Mouse (Mus musculus) CH12.LX (cell line): Measurements from ENCODE around the gene Kif28. TPM values are rescaled to one million over a fixed set of nuclear protein-coding genes. Genes with fewer than 3 reads are reported as not detected.

ENCODE experiments used
- DNase-seq: peaks from one replicate; pipeline ENCODE4 v3.0.0-alpha.2; 2013; ENCODE audit errors: extremely low read depth
- H3K27ac ChIP-seq: 2 replicates; pipeline ENCODE4 v1.5.1; 2012; ENCODE audit warnings: low read depth, mild to moderate bottlenecking, control low read depth, moderate library complexity; ENCODE audit not compliant: insufficient read depth
- H3K27me3 ChIP-seq: replicated peaks from 2 replicates; pipeline ENCODE3; 2012; ENCODE audit warnings: inconsistent platforms
- H3K36me3 ChIP-seq, 2 experiments: replicated peaks in 1 of 2; 2 replicates each; pipeline versions ENCODE3 to v1.6.1; 2012; ENCODE audit warnings: inconsistent platforms in 1 of 2, low read length in 1 of 2, mild to moderate bottlenecking in 1 of 2, mixed read lengths in 1 of 2, moderate library complexity in 1 of 2; ENCODE audit not compliant: control insufficient read depth in 1 of 2, insufficient read depth in 1 of 2
- H3K4me1 ChIP-seq, 2 experiments: 2 replicates each; pipeline ENCODE4 v1.6.1; 2012; ENCODE audit warnings: inconsistent platforms in 1 of 2, moderate library complexity in 1 of 2; ENCODE audit not compliant: insufficient read depth in 2 of 2, control insufficient read depth in 1 of 2
- H3K4me2 ChIP-seq: 2 replicates; pipeline ENCODE4 v1.6.1; 2012; ENCODE audit warnings: low read depth, mild to moderate bottlenecking, control low read depth; ENCODE audit not compliant: poor library complexity, insufficient read depth, severe bottlenecking
- H3K4me3 ChIP-seq, 3 experiments: fragments of 150-350 bp in 1 of 3; sonication (generic) in 1 of 3; replicated peaks in 1 of 3; 2 replicates each; pipeline versions ENCODE3 to v1.5.1; 2011 to 2012; ENCODE audit warnings: low read depth in 2 of 3, low read length in 2 of 3, mild to moderate bottlenecking in 2 of 3, moderate library complexity in 2 of 3, control low read depth in 1 of 3, improper control_type of control experiment in 1 of 3, inconsistent platforms in 1 of 3, mixed read lengths in 1 of 3; ENCODE audit not compliant: poor library complexity in 1 of 3
- H3K79me2 ChIP-seq: replicated peaks from 2 replicates; pipeline ENCODE4 v1.6.1; 2012; ENCODE audit warnings: mild to moderate bottlenecking, moderate library complexity; ENCODE audit not compliant: control insufficient read depth, poor library complexity, insufficient read depth, severe bottlenecking; ENCODE audit errors: extremely low read depth
- H3K9ac ChIP-seq: 2 replicates; pipeline ENCODE4 v1.6.1; 2012; ENCODE audit warnings: low read depth, mild to moderate bottlenecking, control low read depth, moderate library complexity; ENCODE audit not compliant: insufficient read depth
- H3K9me3 ChIP-seq: replicated peaks from 2 replicates; pipeline ENCODE3; 2012; ENCODE audit warnings: low read length, inconsistent platforms, mixed read lengths
- CTCF ChIP-seq, 2 experiments: IDR thresholded peaks in 1 of 2; conservative IDR thresholded peaks in 1 of 2; 2 replicates each; pipeline ENCODE4 v1.5.1; 2011 to 2012; ENCODE audit warnings: low read depth in 2 of 2, low read length in 2 of 2, improper control_type of control experiment in 1 of 2, inconsistent platforms in 1 of 2, mild to moderate bottlenecking in 1 of 2, moderate library complexity in 1 of 2
- EP300 ChIP-seq: IDR thresholded peaks from 2 replicates; pipeline ENCODE4 v1.6.1; 2011; ENCODE audit warnings: low read length, improper control_type of control experiment
- ETS1 ChIP-seq: conservative IDR thresholded peaks from 2 replicates; pipeline ENCODE4 v1.6.1; 2012; ENCODE audit warnings: low read depth, mild to moderate bottlenecking, inconsistent platforms, low read length, improper control_type of control experiment, moderate library complexity
- IRF4 ChIP-seq: IDR thresholded peaks from 2 replicates; pipeline ENCODE4 v1.6.1; 2014; ENCODE audit warnings: low read depth, mild to moderate bottlenecking, inconsistent platforms, low read length, improper control_type of control experiment
- KAT2A ChIP-seq: IDR thresholded peaks from 2 replicates; pipeline ENCODE4 v1.6.1; 2012; ENCODE audit warnings: low read length, improper control_type of control experiment, inconsistent platforms; ENCODE audit not compliant: insufficient replicate concordance
- MAFK ChIP-seq: IDR thresholded peaks from 2 replicates; pipeline ENCODE4 v1.6.1; 2011; ENCODE audit warnings: low read length, improper control_type of control experiment; ENCODE audit not compliant: insufficient replicate concordance
- MAX ChIP-seq: IDR thresholded peaks from 2 replicates; pipeline ENCODE4 v1.6.1; 2011; ENCODE audit warnings: low read length, improper control_type of control experiment
- MAZ ChIP-seq: IDR thresholded peaks from 2 replicates; pipeline ENCODE4 v1.6.1; 2012; ENCODE audit warnings: low read depth, mild to moderate bottlenecking, inconsistent platforms, low read length, improper control_type of control experiment, moderate library complexity
- MEF2A ChIP-seq: IDR thresholded peaks from 2 replicates; pipeline ENCODE4 v1.6.1; 2014; ENCODE audit warnings: low read depth, mild to moderate bottlenecking, inconsistent platforms, low read length, improper control_type of control experiment, borderline replicate concordance
- NELFE ChIP-seq: IDR thresholded peaks from 2 replicates; pipeline ENCODE4 v1.6.1; 2011; ENCODE audit warnings: low read depth, low read length, improper control_type of control experiment
- PAX5 ChIP-seq: IDR thresholded peaks from 2 replicates; pipeline ENCODE4 v1.6.1; 2012; ENCODE audit warnings: low read length, inconsistent platforms, mixed read lengths
- POLR2A ChIP-seq: IDR thresholded peaks from 2 replicates; pipeline ENCODE4 v1.6.1; 2011; ENCODE audit warnings: low read depth, mild to moderate bottlenecking, improper control_type of control experiment, low read length
- ZMIZ1 ChIP-seq: IDR thresholded peaks from 2 replicates; pipeline ENCODE4 v1.6.1; 2012; ENCODE audit warnings: low read depth, mild to moderate bottlenecking, inconsistent platforms, low read length, improper control_type of control experiment
- dilution Hi-C: fragments of 300-500 bp; cut with MboI; formaldehyde crosslinking; loops from 2 replicates; pipeline ENCODE4 v1.14.3; 2020; ENCODE audit warnings: low sequenced_read_pairs; ENCODE audit not compliant: extremely low pct_unique_long_range_greater_than_20kb, extremely low pct_ligation_motif_present
- in situ Hi-C: fragments of 300-500 bp; cut with MboI; formaldehyde crosslinking; loops from 3 replicates; pipeline ENCODE4 v1.14.3; 2019; ENCODE audit warnings: low sequenced_read_pairs, low pct_ligation_motif_present, low pct_unique_long_range_greater_than_20kb, mixed read lengths
- polyA plus RNA-seq: library from polyadenylated mRNA; unstranded; fragments of >175 nt; gene quantifications from 2 replicates; pipeline ENCODE4 v1.2.1, GENCODE M21; 2012; ENCODE audit warnings: low read depth; ENCODE audit not compliant: insufficient read length
- total RNA-seq, 2 experiments: library from RNA; depleted of rRNA; stranded (reverse); fragments of 300-350 nt in 1 of 2; fragments of >200 nt in 1 of 2; gene quantifications; 2 replicates each; pipeline ENCODE4 v1.2.3; 2012 to 2014

Gene Kif28
- total and polyA plus RNA-seq, 3 experiments: 0.07 TPM; not detected in 2

- no peak for TF ChIP-seq MAFK
Measured at GRCm38 (mm10) chr1:179753006-179753405, 7.9 kb upstream of the Kif28 start (continued).

DNA sequence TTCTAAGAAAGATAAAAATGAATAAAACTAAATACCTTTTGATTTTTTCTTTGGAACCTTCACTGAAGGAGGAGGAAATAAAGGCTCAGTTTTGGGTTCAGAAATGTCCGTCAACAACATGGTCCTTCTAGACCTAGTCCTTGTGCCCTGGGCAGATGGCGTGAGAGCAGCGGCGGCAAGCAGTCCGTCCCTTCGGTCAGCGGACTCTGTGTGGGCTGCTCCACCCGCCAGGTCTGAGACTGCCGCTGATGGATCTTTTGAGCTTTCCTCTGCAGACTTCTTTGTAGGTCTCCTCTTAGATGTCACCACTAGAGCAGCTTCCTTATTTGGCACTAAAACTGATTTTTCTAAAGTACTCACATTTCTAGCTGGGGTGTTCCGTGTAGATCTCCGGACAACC, 7.2 kb upstream of the Kif28 start:
- Histone ChIP-seq H3K4me3 (no peak overlapping the region), H3K36me3 (peaks cover 64 to 96% of the 10 kb centered on the region in 2 experiments), H3K79me2 (peaks cover 38% of the 10 kb centered on the region), H3K27me3 (no peaks in the 10 kb centered on the region), H3K9me3 (no peaks in the 10 kb centered on the region), H3K4me2 (no peak overlapping the region), H3K27ac (no peak overlapping the region), H3K9ac (no peak overlapping the region), H3K4me1 (peaks cover 0 to 25% of the 10 kb centered on the region in 2 experiments; a peak in 2 of 4 replicates)
- no peak for TF ChIP-seq IRF4
- TF ChIP-seq MEF2A: no peak
- no peak for TF ChIP-seq MAX
- no peak for TF ChIP-seq ETS1
- TF ChIP-seq MAZ: no peak
- TF ChIP-seq PAX5: no peak
- TF ChIP-seq NELFE: no peak
- no peak for TF ChIP-seq EP300
- TF ChIP-seq CTCF (conservative IDR thresholded peaks at IDR 0.05 in 1 of 2, IDR thresholded peaks at IDR 0.05 in 1 of 2; ENCODE audit: low read depth in 2 of 2, low read length in 2 of 2): no peak
- no peak for DNase-seq
- in situ Hi-C loops: no loop called here
- dilution Hi-C loops: no loop called here

DNA sequence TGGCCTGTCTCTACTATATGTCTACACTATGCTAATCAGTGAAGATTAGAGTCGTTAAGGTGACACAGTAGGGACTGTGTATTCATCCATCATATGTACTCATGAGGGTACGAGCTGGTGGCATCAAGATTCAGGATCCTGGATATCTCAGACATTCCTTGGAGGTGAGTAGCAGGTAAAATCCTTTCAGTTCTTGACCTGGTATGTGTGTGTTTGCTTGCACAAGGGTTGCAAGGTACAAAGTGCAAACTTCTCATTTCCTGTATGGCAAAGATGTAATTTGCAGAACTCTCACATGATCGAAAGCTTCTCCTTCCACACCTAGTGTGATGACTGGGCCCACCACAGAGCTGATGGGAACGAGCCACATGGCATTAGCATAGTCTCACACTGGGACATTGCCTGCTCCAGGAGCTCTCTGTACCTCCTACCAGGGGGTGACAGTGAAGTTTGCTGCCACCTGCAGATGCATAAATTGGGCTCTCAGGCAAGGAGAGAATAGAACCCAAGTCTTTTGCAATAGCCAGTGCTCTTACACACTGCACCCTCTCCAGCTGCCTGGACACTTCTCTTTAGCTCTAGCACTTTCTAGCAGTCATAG, 1.4 kb downstream of the Kif28 start:
- Histone ChIP-seq H3K9me3 (no peaks in the 10 kb centered on the region), H3K79me2 (peaks cover 3% of the 10 kb centered on the region), H3K36me3 (peaks cover 40 to 57% of the 10 kb centered on the region in 2 experiments), H3K9ac (no peak overlapping the region), H3K4me2 (no peak overlapping the region), H3K27me3 (no peaks in the 10 kb centered on the region), H3K4me3 (no peak overlapping the region), H3K4me1 (no peaks in the 10 kb centered on the region), H3K27ac (no peak overlapping the region)
- in situ Hi-C loops: no loop called here
- dilution Hi-C loops: no loop called here
- TF ChIP-seq KAT2A (no peak), ZMIZ1 (peak; percentile 24; the same call in 1 of the 2 replicates), POLR2A (peak; percentile 15; the same call in 1 of the 2 replicates)
- peak; percentile 15 for DNase-seq
